Mouse (Mus musculus) layer of hippocampus, postnatal 14 days (tissue): ENCODE data around the gene Cfap97d2. TPM values are rescaled to one million over a fixed set of nuclear protein-coding genes. Genes with fewer than 3 reads are reported as not detected.

Source experiments
- DNase-seq, 2 experiments: peaks; one replicate each; pipeline ENCODE4 v3.0.0; 2021 to 2022; ENCODE audit warnings: low spot score in 2 of 2, mixed read lengths in 1 of 2
- total RNA-seq, 2 experiments: library from RNA; stranded (reverse); gene quantifications; 2 replicates each; pipeline ENCODE4 v1.2.3; 2021

The Cfap97d2 gene
- total RNA-seq, 2 experiments from 2014 or later = 2.7 to 2.8 TPM

DNA sequence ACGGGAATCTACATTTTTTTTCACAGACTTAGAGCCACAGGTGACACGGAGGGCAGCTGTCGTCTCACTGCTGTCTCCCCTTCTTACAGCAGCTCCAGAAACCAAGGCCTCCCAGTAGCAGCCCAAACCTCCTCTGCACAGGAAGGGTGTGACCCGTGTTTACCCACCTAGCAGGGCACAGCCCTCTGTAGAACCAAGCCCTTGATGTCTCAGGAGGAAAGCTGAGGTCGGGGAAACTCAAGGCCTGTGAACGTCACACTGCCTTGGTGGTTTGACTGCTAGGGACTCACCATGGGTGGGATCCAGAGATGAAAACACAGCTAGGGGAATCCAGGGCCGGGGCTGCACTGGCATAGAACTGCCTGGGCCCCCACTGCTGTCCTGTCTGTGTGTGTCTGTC lies 19.3 kb upstream of the Cfap97d2 start:
- DNase-seq = no peak

DNA sequence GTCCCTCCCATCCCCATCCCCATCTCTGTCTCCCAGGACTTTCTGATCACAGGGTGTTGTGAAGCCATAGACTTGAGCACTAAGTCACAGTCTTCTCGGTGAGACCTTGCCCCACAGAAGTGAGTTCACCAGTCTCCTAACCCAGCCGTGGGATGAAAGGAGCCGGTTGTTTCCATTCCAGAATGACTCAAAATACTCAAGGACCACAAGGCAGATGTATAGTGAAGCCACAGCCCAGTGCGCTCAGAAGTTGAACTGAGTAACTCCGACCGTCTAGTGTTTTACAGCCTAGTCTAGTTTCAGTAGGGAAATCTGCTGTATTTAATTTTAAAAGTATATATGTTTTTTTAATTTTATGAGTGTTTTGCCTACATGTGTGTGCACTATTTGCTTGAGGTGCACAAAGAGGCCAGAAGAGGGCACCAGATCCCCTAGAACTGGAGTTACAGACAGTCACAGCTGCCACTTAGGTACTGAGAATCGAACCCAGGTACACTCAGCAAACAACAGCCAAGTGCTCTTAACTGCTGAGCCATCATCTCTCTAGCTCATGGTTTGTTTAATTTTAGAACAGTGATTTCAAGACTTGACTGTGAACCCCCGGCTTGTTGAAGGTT lies 18.5 kb upstream of the Cfap97d2 start:
- no peak for DNase-seq

DNA sequence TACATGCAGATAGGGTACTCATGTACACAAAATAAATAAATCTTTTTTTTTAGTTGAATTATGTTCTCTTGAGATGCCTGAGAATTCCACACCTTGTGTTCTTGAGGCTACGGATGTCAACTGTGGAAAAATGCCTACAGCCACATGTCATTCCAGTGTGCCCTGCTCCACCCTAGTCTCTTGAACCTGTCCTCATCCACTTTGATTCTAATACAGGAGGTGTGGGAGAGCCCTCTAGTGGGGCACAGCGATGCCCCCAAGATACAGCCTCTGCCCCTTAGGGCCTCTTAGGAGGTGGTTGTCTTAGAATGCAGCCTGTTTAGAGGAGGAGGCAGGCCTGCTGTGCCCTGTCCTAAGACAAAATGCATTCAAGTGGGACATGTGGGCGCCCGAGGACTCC lies 17.7 kb upstream of the Cfap97d2 start:
- DNase-seq = no peak

DNA sequence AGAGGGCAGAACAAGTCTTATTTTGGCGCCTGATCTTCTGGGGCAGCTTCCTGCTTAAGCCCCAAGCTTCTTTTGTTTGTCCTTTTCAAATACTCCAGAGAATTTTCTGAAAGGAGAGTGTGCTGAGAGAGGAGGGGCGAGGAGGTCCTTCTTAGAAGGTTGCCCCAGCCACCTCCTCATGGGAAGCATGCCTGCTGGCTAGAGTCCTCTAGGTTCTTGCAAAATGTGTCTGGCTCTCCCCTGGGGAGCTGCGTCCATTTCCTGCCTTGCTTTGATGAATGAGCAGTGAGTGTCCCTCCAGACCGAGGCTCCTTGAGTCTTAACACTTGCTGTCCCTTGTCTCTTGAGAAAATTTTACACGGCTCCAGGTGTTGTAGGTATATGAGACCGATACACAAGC lies 17.2 kb upstream of the Cfap97d2 start:
- DNase-seq = no peak

DNA sequence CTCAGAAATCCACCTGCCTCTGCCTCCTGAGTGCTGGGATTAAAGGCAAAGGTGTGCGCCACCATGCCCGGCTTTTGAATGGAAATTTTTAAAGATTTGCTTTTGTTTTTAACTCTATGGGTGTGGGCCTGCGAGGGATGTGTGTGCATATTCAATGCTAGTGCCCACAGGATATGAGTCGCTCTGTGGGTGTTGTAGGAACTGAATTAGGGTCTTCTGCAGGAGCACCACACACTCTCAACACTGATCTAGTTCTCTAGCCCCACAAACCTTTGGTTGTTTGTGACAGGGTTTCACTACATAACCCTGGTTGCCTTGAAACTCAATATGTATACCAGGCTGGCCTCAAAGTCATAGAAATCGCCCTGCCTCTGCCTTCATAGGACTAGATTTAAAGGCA lies 16.4 kb upstream of the Cfap97d2 start:
- no peak for DNase-seq

DNA sequence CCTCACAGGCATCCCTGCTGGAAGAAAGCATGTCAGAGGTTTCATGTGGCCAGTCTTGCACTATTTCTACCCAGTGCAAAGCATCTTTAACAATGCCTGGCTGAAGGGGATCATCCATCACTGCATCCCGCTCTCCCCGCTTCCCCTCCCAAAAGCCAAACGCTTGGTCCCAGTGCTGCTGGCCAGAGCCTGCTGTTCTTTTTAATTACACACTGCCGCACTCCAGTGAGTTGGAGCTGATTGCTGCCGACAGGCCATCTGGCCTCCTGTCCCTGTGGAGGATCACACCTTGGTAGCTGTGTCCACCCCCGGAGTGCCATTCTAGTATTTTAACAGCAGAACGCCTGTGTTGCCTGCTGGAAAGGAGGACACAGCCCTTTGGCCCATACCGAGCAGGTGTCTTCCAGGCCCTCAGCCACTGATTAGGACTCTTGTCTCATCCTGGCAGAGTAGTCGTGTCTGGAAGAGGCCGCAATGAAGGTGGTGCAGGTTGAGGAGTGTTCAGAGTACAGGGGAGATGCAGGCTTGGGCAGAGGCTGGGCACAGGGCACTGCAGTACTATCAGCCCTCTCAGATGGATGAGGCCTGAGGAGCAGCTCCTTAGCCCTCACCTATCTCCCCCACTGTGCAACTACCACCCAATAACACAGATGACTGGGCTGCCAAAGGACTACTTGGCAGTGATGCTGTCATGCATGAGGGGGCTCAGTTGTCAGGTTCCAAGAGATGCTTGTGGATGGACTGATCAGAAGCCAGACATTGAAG lies 13.2 kb upstream of the Cfap97d2 start:
- DNase-seq = no peak

DNA sequence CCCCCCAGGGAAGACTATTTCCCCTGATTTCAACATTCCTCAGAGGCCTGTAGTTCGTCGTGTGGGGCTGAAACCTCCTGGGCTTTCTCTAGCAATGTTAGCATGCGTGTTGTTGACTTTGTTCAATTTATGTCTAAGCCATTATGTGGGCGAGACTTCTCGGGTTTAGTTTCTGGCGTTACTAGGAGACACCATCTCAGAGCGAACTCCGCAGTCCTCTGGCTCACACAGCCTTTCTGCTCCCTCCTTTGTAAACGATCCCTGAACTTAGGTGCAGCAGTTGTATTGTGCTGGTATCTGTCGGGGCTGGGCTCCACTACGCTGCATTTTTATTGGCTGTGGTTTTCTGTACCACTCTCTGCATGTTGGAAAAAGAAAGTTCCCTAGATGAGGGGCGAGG lies 11.0 kb upstream of the Cfap97d2 start:
- DNase-seq = no peak

DNA sequence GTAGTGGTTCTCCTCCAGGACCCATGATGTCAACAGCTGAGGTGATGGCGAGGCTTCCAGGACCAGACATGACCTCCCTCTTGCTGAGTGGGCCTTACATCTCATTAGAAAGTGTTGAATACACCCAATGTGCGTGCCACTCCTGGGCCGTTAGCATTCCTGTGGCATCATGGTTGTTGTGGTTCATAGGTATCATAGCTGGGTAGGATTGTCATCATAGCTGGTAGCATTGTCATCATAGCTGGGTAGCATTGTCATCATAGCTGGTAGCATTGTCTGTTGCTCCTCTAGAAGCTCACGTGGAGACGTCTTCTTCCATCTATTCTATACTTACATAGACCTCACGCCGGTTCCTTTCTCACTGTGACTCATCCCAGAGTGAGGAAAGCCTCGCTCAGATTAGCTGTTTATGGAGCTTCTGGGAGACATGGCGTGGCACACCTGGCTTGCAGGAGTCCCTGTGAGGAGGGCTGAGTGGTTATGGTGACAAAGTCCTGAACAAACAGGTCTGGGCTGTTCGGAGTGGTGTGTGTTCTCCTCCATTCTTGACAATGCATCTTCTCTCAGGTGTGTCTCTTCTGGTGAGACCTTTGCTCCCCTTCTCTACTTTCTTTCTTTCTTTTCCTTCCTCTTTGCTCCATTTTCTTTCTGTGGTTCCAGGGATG lies 10.4 kb upstream of the Cfap97d2 start:
- DNase-seq = no peak

DNA sequence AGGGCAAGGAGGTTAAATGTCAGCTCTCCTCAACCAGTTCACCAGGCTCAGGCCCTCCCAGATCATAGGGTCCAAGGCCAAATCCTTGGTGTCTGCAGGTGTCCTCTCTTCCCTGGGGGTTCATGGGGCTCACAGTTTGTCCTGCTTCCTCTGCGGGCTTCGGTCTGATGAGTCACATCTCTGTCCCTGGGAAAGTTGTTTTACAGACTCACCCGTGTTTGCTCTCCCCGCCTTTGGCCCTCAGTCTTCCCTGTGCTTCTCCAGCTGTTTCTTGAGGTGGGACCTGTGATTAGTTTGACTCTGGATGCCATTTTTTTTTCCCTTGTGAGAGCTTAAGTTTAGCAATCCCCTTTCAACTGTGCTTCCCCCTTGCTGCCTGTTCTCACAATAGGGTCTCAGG lies 9.5 kb upstream of the Cfap97d2 start:
- DNase-seq = no peak

DNA sequence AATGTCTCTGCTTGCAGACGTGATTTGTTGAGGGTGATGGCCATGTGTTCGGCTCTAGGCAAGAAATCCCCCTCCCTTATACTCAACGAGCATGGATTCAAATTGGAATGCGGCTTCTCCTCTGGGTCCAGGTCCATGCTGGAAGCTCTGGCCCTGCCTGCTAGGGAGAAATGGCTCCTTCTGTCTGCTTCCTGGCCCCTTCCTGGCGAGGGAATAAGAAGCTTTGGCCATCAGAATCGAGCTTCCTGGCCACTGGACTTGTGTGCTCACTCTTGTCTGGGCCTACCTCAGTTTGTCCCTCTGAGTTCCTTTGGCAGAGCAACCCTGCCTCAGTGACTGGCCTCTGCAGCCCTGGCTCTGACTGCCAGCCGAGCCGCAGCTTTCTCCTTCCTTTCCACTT lies 8.5 kb upstream of the Cfap97d2 start:
- DNase-seq = no peak

DNA sequence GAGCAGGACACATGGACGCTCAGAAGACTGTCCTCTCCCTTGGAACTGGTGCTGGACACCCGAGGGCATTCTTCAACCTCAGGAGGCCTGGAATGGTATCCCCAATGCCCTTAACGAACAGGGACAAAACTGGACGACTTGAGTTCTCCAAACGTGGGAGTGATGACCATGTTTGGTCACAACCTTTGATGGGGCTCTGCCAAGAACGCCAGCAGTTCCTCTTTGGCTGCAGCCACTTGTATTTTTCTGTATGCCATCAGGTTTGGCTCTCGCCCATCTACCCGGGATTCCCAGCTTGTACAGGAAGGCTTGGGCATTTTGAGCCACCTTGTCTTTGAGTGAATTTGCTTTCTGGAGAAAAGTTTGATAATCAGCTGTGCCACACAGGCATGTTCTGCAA lies 8.0 kb upstream of the Cfap97d2 start:
- no peak for DNase-seq

DNA sequence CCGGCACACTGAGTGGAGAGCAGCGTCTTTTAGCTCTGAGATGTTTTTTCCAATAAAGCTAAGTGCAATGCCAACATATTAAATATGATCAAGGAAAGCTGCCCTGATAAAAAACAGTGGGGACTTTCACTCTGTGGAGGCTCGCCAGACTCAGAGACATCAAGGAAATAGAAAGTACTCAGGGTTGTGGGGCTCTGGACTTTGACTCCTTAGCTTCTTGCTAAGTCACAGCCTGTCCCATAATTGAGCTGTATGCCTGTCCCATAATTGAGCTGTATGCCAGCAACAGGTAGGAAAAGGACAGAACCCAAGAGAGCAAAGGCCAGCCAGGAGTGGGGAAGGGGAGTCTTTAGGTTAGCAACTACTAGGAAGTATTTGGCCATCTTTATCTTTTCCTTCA lies 7.4 kb upstream of the Cfap97d2 start:
- DNase-seq = no peak

DNA sequence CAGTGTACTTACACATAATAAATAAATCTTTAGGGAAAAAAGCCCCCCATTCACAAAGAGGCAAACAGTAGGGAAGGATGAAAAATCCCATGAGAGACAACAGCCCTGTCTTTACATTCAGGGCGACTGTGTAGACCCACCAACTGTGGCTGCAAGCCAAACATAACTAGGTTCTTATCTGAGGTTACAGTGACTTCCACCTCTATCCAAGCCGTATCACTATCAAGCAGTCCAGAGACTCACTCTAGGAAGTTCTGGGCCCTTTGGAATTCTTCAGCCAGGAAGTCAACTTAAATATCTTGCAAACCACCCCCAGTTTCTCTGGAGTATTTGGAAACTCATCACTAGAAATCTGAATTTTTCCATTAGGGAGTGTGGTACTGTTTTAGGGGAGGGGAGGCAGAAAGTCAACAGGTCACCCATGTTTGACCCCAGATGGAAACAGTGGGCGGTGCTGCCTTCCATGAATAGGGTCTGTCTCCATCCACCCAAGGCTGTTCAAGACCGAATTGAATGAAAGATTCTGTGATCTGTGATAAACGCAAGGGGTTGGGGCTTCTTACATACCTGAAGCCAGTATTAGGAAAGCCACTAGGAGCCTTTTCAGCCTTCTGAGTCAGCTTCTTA lies 6.3 kb upstream of the Cfap97d2 start:
- no peak for DNase-seq

DNA sequence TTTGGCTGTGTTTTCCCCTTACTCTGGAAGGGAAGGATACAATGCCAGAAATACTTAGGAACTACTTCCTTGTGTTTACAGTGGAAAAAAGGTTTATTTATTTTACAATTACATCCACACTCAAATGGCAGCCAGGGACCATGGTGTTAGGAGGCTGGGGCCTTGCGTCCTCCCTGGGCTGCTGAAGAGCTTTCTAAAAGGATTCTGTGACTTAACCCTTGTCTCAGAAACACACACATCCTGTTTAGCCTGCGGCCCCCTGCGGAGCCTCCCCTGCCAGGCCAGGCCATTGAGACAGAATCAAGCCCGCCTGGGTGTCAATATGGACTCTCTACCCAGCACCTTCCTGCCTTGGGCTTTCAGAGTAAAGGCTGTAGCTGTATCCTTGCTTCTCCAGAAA lies 2.9 kb upstream of the Cfap97d2 start:
- DNase-seq = no peak

DNA sequence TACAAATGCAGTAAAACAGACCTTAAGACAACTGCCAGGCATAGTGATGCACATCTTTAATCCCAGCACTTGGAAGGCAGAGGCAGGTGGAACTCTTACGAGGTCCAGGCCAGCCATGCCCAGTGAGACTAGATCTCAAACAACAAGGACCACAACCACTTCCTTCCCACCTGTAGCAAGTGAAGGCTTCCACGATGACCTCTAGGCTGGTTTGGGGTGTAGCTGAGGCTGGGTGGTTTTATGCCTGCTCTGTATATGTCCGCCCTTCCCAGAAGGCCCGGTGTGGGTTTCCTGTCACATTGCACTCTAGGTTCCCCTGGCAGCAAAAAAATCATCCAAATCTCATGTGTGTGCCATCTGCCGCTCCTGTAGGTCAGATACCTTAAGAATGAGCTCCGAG lies 1.9 kb upstream of the Cfap97d2 start:
- no peak for DNase-seq

DNA sequence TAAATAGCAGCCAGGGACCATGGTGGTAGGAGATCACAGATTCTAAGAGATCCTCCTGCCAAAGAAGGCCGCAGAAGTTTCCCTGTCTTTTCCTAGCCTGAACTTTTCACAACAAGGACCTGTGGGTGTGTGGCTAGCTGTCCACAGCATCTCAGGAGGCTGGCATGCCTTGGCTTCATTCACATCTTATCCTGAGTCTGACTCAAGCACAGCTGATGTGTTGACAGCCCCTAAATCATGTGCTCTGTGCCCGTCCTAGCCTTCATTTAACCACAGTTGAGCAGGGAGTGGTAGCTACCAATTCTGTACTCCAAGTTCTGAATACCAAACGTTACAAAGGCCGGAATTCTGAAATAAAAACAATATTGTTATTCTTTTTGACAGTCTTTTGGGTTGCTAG lies 1.4 kb upstream of the Cfap97d2 start:
- DNase-seq = no peak

DNA sequence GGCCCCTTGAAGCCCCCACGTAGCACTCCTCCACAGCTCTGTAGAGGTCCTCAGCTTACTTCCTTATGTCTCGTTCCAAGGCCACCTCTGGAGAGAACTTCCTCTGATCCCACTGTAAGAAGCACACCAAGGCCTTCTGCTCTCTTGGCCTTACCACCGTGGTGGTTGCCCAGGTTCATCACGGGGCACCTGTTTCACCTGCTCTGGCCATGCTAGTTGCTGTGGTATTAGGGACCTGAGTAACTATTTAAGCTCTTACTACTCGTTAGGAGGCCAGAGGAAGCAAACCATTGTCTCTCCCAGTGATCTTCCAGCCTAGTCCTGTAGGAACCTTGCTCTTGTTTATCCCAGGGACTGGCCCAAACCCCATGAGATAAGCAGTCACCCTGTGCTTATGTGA lies 1.2 kb downstream of the Cfap97d2 start:
- DNase-seq = no peak

DNA sequence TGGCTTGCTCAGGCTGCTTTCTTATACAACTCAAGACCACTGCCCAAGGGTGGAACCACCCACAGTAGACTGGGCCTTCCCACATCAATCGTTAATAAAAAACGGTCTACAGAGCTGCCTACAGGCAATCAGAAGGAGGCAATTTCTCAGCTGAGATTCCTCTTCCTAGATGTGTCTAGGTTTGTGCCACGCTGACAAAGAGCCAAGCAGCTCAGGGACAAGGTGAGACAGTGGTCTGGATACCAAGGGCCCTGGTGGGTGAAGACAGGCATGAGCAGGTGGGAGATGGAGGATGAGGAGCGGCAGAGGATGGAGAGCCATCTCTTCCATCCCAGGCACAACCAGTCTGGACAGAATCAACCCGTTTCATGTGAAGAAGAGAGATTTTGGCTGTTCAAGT lies 2.8 kb downstream of the Cfap97d2 start:
- DNase-seq = no peak

DNA sequence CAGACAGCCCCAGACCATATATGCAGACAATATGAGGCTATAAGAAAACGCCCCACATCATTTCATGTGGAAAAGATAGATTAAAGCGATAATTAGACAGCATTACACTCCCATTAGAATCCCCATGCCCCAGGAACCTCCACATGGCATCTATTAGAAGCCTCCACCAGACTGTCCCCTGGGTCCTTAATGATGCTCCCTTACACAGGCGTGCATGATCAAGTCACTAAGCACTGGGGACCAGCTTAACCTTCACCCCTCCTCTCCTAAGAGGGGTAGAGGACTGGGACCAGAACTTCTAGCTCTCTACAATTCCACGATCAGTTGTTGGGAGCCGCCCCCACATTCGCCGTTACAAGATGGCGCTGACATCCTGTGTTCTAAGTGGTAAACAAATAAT lies 13.3 kb downstream of the Cfap97d2 start:
- DNase-seq = no peak

DNA sequence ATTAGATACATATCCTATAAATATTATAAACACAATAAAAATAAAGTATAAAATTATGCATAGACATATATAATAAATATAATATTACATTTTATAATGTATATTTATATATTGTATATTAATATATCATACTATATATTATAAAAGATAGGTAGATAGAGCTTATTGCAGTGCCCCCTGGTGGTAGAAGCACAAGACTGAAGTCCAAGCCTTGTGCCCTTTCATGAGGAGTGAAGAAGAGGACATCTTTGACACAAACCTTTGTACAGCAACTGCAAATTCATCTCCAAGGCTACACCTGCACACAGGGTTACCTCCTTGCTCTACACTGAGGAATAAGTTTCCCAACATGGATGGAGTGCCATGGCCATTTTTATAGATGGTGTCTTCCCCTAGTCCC lies 20.0 kb downstream of the Cfap97d2 start:
- peak in 1 of 2 experiments; percentile 34 for DNase-seq

DNA sequence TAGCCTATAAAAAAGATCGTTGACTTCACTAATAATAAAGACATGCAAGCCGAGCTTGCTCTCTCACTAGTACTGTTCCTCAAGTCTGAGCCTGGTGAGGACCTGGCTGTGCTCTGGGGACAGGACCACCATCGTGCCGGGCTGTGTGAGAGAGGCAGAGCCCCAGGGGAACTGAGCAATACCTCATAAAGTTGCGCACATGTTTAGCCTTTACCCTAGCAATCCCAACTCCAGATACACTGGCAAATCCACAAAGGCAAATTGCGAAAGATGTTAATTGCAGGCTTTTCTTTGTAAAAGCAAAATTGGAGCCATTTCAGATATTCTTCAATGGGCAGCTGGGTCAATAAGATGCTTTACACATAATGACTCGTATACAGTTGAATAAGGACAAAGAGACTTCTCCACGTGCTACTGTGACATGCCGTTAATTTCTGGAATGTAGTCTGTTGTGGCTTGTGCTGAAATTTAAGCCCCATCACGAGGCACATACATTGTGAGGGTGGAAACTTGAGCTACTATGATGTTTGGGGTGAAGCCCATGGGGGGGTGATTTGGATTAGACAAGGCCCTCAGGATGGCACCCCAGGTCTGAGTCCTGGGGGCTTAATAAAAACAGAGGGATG lies 21.9 kb downstream of the Cfap97d2 start:
- DNase-seq = no peak

DNA sequence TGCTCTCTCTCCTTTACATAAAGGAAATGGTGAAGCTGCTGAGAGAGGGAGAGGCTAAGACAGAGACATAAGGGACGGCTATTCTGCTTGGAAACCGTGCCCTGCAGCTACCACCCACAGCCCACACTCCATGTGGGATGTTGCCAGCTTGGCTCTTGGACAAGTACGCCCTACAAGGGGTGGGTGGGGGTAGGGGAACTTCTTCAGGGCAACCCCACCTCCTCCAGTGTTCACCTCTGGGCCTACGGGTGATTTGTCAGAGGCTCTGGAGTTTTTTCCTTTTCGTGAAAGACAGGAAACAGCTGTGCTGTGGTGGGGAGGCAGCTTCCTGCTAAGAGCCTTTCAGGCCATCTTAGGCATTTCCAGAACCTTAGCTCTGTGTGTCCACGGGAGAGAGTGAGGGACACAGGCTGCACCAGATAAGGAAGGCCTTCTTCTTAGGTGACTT lies 34.7 kb downstream of the Cfap97d2 start:
- DNase-seq = peak in 1 of 2 experiments; percentile 16
